Mouse (Mus musculus): ENCODE results near the gene Xylt1.

The Xylt1 gene

GRCm38 (mm10) chr7:117472781-117473743, 92.3 kb downstream of the Xylt1 start:
- in situ Hi-C loops (cut with MboI; ENCODE audit: unreplicated experiment in 2 of 2) = loop anchor here in 1 of 2 experiments (5.0 kb wide), 1 partner anchor 41 kb away; no protein-coding TSS in a partner anchor

GRCm38 (mm10) chr7:117474302-117474701, 93.5 kb downstream of the Xylt1 start:
- in situ Hi-C loops (cut with MboI; ENCODE audit: unreplicated experiment in 2 of 2) = loop anchor here in 1 of 2 experiments (5.0 kb wide), 1 partner anchor 42 kb away; no protein-coding TSS in a partner anchor

- in situ Hi-C loops (cut with MboI; ENCODE audit: unreplicated experiment in 2 of 2) = loop anchor here in 1 of 2 experiments (25.0 kb wide), 2 partner anchors 1062 to 2012 kb away; partner anchors contain the start of genes Coq7 and Umod
These were observed 94.3 kb downstream of the Xylt1 start for GRCm38 (mm10) chr7:117475106-117475505.

GRCm38 (mm10) chr7:117478937-117479336, 98.2 kb downstream of the Xylt1 start:
- in situ Hi-C loops (cut with MboI; ENCODE audit: unreplicated experiment in 2 of 2) = loop anchor here in 1 of 2 experiments (25.0 kb wide), 2 partner anchors 1058 to 2008 kb away; partner anchors contain the start of genes Coq7 and Umod

- in situ Hi-C loops (cut with MboI; ENCODE audit: unreplicated experiment in 2 of 2) = loop anchor here (5.0 to 25.0 kb wide), 6 partner anchors 131 to 2006 kb away; partner anchors contain the start of genes Arl6ip1 (in 1 of the 2), Coq7 (in 1 of the 2) and Umod (in 1 of the 2)
These were observed 100.1 kb downstream of the Xylt1 start for GRCm38 (mm10) chr7:117480831-117481230.

GRCm38 (mm10) chr7:117481404-117481803, 100.6 kb downstream of the Xylt1 start:
- in situ Hi-C loops (cut with MboI; ENCODE audit: unreplicated experiment in 2 of 2) = loop anchor here (5.0 to 25.0 kb wide), 6 partner anchors 131 to 2006 kb away; partner anchors contain the start of genes Arl6ip1 (in 1 of the 2), Coq7 (in 1 of the 2) and Umod (in 1 of the 2)

GRCm38 (mm10) chr7:117482701-117483100, 101.9 kb downstream of the Xylt1 start:
- in situ Hi-C loops (cut with MboI; ENCODE audit: unreplicated experiment in 2 of 2) = loop anchor here (5.0 to 25.0 kb wide), 6 partner anchors 130 to 2005 kb away; partner anchors contain the start of genes Arl6ip1 (in 1 of the 2), Coq7 (in 1 of the 2) and Umod (in 1 of the 2)

GRCm38 (mm10) chr7:117484589-117484988, 103.8 kb downstream of the Xylt1 start:
- in situ Hi-C loops (cut with MboI; ENCODE audit: unreplicated experiment in 2 of 2) = loop anchor here (5.0 to 25.0 kb wide), 6 partner anchors 128 to 2003 kb away; partner anchors contain the start of genes Arl6ip1 (in 1 of the 2), Coq7 (in 1 of the 2) and Umod (in 1 of the 2)

- in situ Hi-C loops (cut with MboI; ENCODE audit: unreplicated experiment in 2 of 2) = loop anchor here (5.0 to 25.0 kb wide), 8 partner anchors 103 to 2002 kb away; partner anchors contain the start of genes Arl6ip1 (in 1 of the 2), Coq7 (in 1 of the 2), Umod (in 1 of the 2) and Xylt1 (in 1 of the 2)
These were observed 104.3 kb downstream of the Xylt1 start for GRCm38 (mm10) chr7:117484989-117485536.

- in situ Hi-C loops (cut with MboI; ENCODE audit: unreplicated experiment in 2 of 2) = loop anchor here (5.0 to 25.0 kb wide), 7 partner anchors 104 to 2001 kb away; partner anchors contain the start of genes Arl6ip1 (in 1 of the 2), Coq7 (in 1 of the 2), Umod (in 1 of the 2) and Xylt1 (in 1 of the 2)
These were observed 105.8 kb downstream of the Xylt1 start for GRCm38 (mm10) chr7:117486425-117487172.

GRCm38 (mm10) chr7:117487173-117487490, 106.4 kb downstream of the Xylt1 start:
- in situ Hi-C loops (cut with MboI; ENCODE audit: unreplicated experiment in 2 of 2) = loop anchor here (5.0 to 25.0 kb wide), 7 partner anchors 105 to 2000 kb away; partner anchors contain the start of genes Arl6ip1 (in 1 of the 2), Coq7 (in 1 of the 2), Umod (in 1 of the 2) and Xylt1 (in 1 of the 2)

- in situ Hi-C loops (cut with MboI; ENCODE audit: unreplicated experiment in 2 of 2) = loop anchor here (5.0 to 25.0 kb wide), 8 partner anchors 37 to 1997 kb away; partner anchors contain the start of genes Arl6ip1 (in 1 of the 2), Coq7 (in 1 of the 2), Umod (in 1 of the 2) and Xylt1 (in 1 of the 2)
These were observed 109.2 kb downstream of the Xylt1 start for GRCm38 (mm10) chr7:117489973-117490372.

GRCm38 (mm10) chr7:117490500-117491205, 109.9 kb downstream of the Xylt1 start:
- in situ Hi-C loops (cut with MboI; ENCODE audit: unreplicated experiment in 2 of 2) = loop anchor here in 1 of 2 experiments (5.0 to 25.0 kb wide), 3 partner anchors 37 to 1997 kb away; partner anchors contain the start of genes Coq7 and Umod

- in situ Hi-C loops (cut with MboI; ENCODE audit: unreplicated experiment in 2 of 2) = loop anchor here in 1 of 2 experiments (5.0 to 25.0 kb wide), 3 partner anchors 36 to 1996 kb away; partner anchors contain the start of genes Coq7 and Umod
These were observed 110.7 kb downstream of the Xylt1 start for GRCm38 (mm10) chr7:117491495-117491894.

- in situ Hi-C loops (cut with MboI; ENCODE audit: unreplicated experiment in 2 of 2) = loop anchor here in 1 of 2 experiments (5.0 to 25.0 kb wide), 3 partner anchors 33 to 1993 kb away; partner anchors contain the start of genes Coq7 and Umod
These were observed 113.4 kb downstream of the Xylt1 start for GRCm38 (mm10) chr7:117494210-117494609.

GRCm38 (mm10) chr7:117494618-117495310, 114.0 kb downstream of the Xylt1 start:
- in situ Hi-C loops (cut with MboI; ENCODE audit: unreplicated experiment in 2 of 2) = loop anchor here in 1 of 2 experiments (5.0 to 25.0 kb wide), 3 partner anchors 33 to 1993 kb away; partner anchors contain the start of genes Coq7 and Umod

- in situ Hi-C loops (cut with MboI; ENCODE audit: unreplicated experiment in 2 of 2) = loop anchor here in 1 of 2 experiments (25.0 kb wide), 2 partner anchors 1042 to 1992 kb away; partner anchors contain the start of genes Coq7 and Umod
These were observed 115.0 kb downstream of the Xylt1 start for GRCm38 (mm10) chr7:117495751-117496150.

All from v-Abl transformed pro-B cells (cell line).